Mouse (Mus musculus) embryonic facial prominence, embryonic 15.5 days (tissue): ENCODE measurements at regions not wholly inside any gene's neighbourhood (a gene's known extent, or its start where the extent isn't known, plus 50 kb on each side); places are given as distances from the start of the nearest gene placed in this dataset.

Experiments
- ATAC-seq: fragments of 200-750 bp; cut with Nextera tagmentation; 2 replicates; pipeline ENCODE4 v1.8.0; 2017; ENCODE audit warnings: low read depth, moderate TSS enrichment; ENCODE audit not compliant: insufficient number of reproducible peaks, low FRiP score, low TSS enrichment
- H3K27ac ChIP-seq: fragments of 300-500 bp; sonication (generic); replicated peaks from 2 replicates; pipeline ENCODE4 v1.5.1; 2015; ENCODE audit warnings: mild to moderate bottlenecking, inconsistent platforms
- H3K27me3 ChIP-seq: fragments of 300-500 bp; sonication (generic); 2 replicates; pipeline ENCODE4 v1.6.1; 2015; ENCODE audit warnings: inconsistent platforms
- H3K36me3 ChIP-seq: fragments of 300-500 bp; sonication (generic); 2 replicates; pipeline ENCODE4 v1.6.1; 2015; ENCODE audit warnings: mild to moderate bottlenecking, inconsistent platforms
- H3K4me1 ChIP-seq: fragments of 300-500 bp; sonication (generic); 2 replicates; pipeline ENCODE4 v1.6.1; 2015; ENCODE audit warnings: inconsistent platforms
- H3K4me2 ChIP-seq: fragments of 300-500 bp; sonication (generic); replicated peaks from 2 replicates; pipeline ENCODE4 v1.6.1; 2015; ENCODE audit warnings: mild to moderate bottlenecking, inconsistent platforms
- H3K4me3 ChIP-seq: fragments of 300-500 bp; sonication (generic); replicated peaks from 2 replicates; pipeline ENCODE4 v1.5.1; 2015; ENCODE audit warnings: mild to moderate bottlenecking, inconsistent platforms
- H3K9ac ChIP-seq: fragments of 300-500 bp; sonication (generic); 2 replicates; pipeline ENCODE4 v1.6.1; 2015; ENCODE audit warnings: inconsistent platforms
- H3K9me3 ChIP-seq: fragments of 300-500 bp; sonication (generic); replicated peaks from 2 replicates; pipeline ENCODE4 v1.6.1; 2016; ENCODE audit warnings: inconsistent platforms
- WGBS: fragments of 180-500 bp; shearing (Covaris S2); methylation state at CpG from one replicate; pipeline ENCODE4 v1.1.7; 2015; 5-methylcytosine and 5-hydroxymethylcytosine counted together

GRCm38 (mm10) chr13:92931696-92932095 is 87.1 kb downstream of the Mtx3 start:
- Histone ChIP-seq H3K4me1 (no peaks in the 10 kb centered on the region), H3K36me3 (no peaks in the 10 kb centered on the region), H3K27ac (no peak overlapping the region), H3K4me2 (no peak overlapping the region), H3K9ac (no peak overlapping the region), H3K9me3 (no peaks in the 10 kb centered on the region), H3K27me3 (no peaks in the 10 kb centered on the region), H3K4me3 (no peak overlapping the region)
- no peak for ATAC-seq
- WGBS: 29% methylated on average over 2 of the region's 2 CpGs

GRCm38 (mm10) chr13:92939032-92939431 is 94.5 kb downstream of the Mtx3 start:
- H3K9me3 ChIP-seq: no peaks in the 10 kb centered on the region
- no peaks in the 10 kb centered on the region for H3K27me3 ChIP-seq
- no peaks in the 10 kb centered on the region for H3K36me3 ChIP-seq
- H3K4me3 ChIP-seq: no peak overlapping the region
- no peak for ATAC-seq
- no peak overlapping the region for H3K4me2 ChIP-seq
- H3K4me1 ChIP-seq: no peaks in the 10 kb centered on the region
- WGBS: 93% methylated on average over 7 of the region's 7 CpGs
- H3K9ac ChIP-seq: no peak overlapping the region
- H3K27ac ChIP-seq: no peak overlapping the region

GRCm38 (mm10) chr13:92940610-92941009 is 96.0 kb downstream of the Mtx3 start:
- Histone ChIP-seq H3K4me2 (no peak overlapping the region), H3K4me1 (no peaks in the 10 kb centered on the region), H3K27ac (no peak overlapping the region), H3K4me3 (no peak overlapping the region), H3K27me3 (no peaks in the 10 kb centered on the region), H3K9ac (no peak overlapping the region), H3K9me3 (no peaks in the 10 kb centered on the region), H3K36me3 (no peaks in the 10 kb centered on the region)
- 76% methylated on average over 6 of the region's 6 CpGs for WGBS
- ATAC-seq: peak; percentile 63; the same call in 1 of the 2 replicates

- Histone ChIP-seq H3K36me3 (no peaks in the 10 kb centered on the region), H3K4me1 (no peaks in the 10 kb centered on the region), H3K9ac (no peak overlapping the region), H3K9me3 (no peaks in the 10 kb centered on the region), H3K27me3 (no peaks in the 10 kb centered on the region), H3K4me2 (no peak overlapping the region), H3K4me3 (no peak overlapping the region), H3K27ac (no peak overlapping the region)
- 53% methylated on average over 2 of the region's 2 CpGs for WGBS
- ATAC-seq: no peak
Observed at GRCm38 (mm10) chr13:92948560-92948959, 104.0 kb downstream of the Mtx3 start.

GRCm38 (mm10) chr13:92960031-92960430 is 115.5 kb downstream of the Mtx3 start:
- Histone ChIP-seq H3K4me2 (no peak overlapping the region), H3K36me3 (no peaks in the 10 kb centered on the region), H3K27me3 (no peaks in the 10 kb centered on the region), H3K4me1 (no peaks in the 10 kb centered on the region), H3K4me3 (no peak overlapping the region), H3K9me3 (no peaks in the 10 kb centered on the region), H3K9ac (no peak overlapping the region), H3K27ac (no peak overlapping the region)
- ATAC-seq: no peak
- WGBS: 66% methylated on average over 4 of the region's 4 CpGs

- Histone ChIP-seq H3K36me3 (no peaks in the 10 kb centered on the region), H3K4me1 (no peaks in the 10 kb centered on the region), H3K27me3 (no peaks in the 10 kb centered on the region), H3K4me2 (no peak overlapping the region), H3K9ac (no peak overlapping the region), H3K9me3 (no peaks in the 10 kb centered on the region), H3K27ac (no peak overlapping the region), H3K4me3 (no peak overlapping the region)
- no peak for ATAC-seq
- WGBS: 85% methylated on average over 5 of the region's 5 CpGs
Observed at GRCm38 (mm10) chr13:92962625-92963024, 118.1 kb downstream of the Mtx3 start.

GRCm38 (mm10) chr13:92963351-92963895 is 118.9 kb downstream of the Mtx3 start:
- no peak overlapping the region for H3K4me3 ChIP-seq
- H3K9me3 ChIP-seq: no peaks in the 10 kb centered on the region
- no peaks in the 10 kb centered on the region for H3K36me3 ChIP-seq
- no peak overlapping the region for H3K4me2 ChIP-seq
- no peak for ATAC-seq
- no peaks in the 10 kb centered on the region for H3K27me3 ChIP-seq
- no peak overlapping the region for H3K9ac ChIP-seq
- WGBS: 73% methylated on average over 2 of the region's 2 CpGs
- no peaks in the 10 kb centered on the region for H3K4me1 ChIP-seq
- H3K27ac ChIP-seq: no peak overlapping the region

GRCm38 (mm10) chr13:92964213-92964743 is 119.7 kb downstream of the Mtx3 start:
- 73% methylated on average over 5 of the region's 5 CpGs for WGBS
- H3K27ac ChIP-seq: no peak overlapping the region
- H3K4me3 ChIP-seq: no peak overlapping the region
- H3K9ac ChIP-seq: no peak overlapping the region
- H3K36me3 ChIP-seq: no peaks in the 10 kb centered on the region
- no peaks in the 10 kb centered on the region for H3K4me1 ChIP-seq
- ATAC-seq: no peak
- no peaks in the 10 kb centered on the region for H3K27me3 ChIP-seq
- H3K4me2 ChIP-seq: no peak overlapping the region
- H3K9me3 ChIP-seq: no peaks in the 10 kb centered on the region

- 21% methylated on average over 1 of the region's 1 CpGs for WGBS
- Histone ChIP-seq H3K9me3 (no peaks in the 10 kb centered on the region), H3K4me1 (no peaks in the 10 kb centered on the region), H3K27ac (no peak overlapping the region), H3K4me3 (no peak overlapping the region), H3K27me3 (no peaks in the 10 kb centered on the region), H3K4me2 (no peak overlapping the region), H3K36me3 (no peaks in the 10 kb centered on the region), H3K9ac (no peak overlapping the region)
- ATAC-seq: no peak
Observed at GRCm38 (mm10) chr13:92967025-92967610, 122.6 kb downstream of the Mtx3 start.

- ATAC-seq: no peak
- H3K4me1 ChIP-seq: no peaks in the 10 kb centered on the region
- H3K9ac ChIP-seq: no peak overlapping the region
- H3K36me3 ChIP-seq: no peaks in the 10 kb centered on the region
- H3K27ac ChIP-seq: no peak overlapping the region
- no peaks in the 10 kb centered on the region for H3K9me3 ChIP-seq
- H3K4me3 ChIP-seq: no peak overlapping the region
- 92% methylated on average over 1 of the region's 1 CpGs for WGBS
- no peak overlapping the region for H3K4me2 ChIP-seq
- no peaks in the 10 kb centered on the region for H3K27me3 ChIP-seq
Observed at GRCm38 (mm10) chr13:92969579-92969978, 125.0 kb downstream of the Mtx3 start.

GRCm38 (mm10) chr13:92972891-92973290 is 128.3 kb downstream of the Mtx3 start:
- no peaks in the 10 kb centered on the region for H3K36me3 ChIP-seq
- no peaks in the 10 kb centered on the region for H3K27me3 ChIP-seq
- no peak overlapping the region for H3K27ac ChIP-seq
- no peak overlapping the region for H3K4me2 ChIP-seq
- no peak overlapping the region for H3K9ac ChIP-seq
- no peaks in the 10 kb centered on the region for H3K9me3 ChIP-seq
- no peaks in the 10 kb centered on the region for H3K4me1 ChIP-seq
- ATAC-seq: no peak
- H3K4me3 ChIP-seq: no peak overlapping the region
- WGBS: 61% methylated on average over 5 of the region's 5 CpGs

GRCm38 (mm10) chr13:92973791-92974190 is 129.2 kb downstream of the Mtx3 start:
- Histone ChIP-seq H3K27me3 (no peaks in the 10 kb centered on the region), H3K9ac (no peak overlapping the region), H3K36me3 (no peaks in the 10 kb centered on the region), H3K4me1 (no peaks in the 10 kb centered on the region), H3K27ac (no peak overlapping the region), H3K4me3 (no peak overlapping the region), H3K4me2 (no peak overlapping the region), H3K9me3 (no peaks in the 10 kb centered on the region)
- WGBS: 60% methylated on average over 4 of the region's 4 CpGs
- no peak for ATAC-seq
